Mouse (Mus musculus): ENCODE results near the gene Gfod1.

DNA sequence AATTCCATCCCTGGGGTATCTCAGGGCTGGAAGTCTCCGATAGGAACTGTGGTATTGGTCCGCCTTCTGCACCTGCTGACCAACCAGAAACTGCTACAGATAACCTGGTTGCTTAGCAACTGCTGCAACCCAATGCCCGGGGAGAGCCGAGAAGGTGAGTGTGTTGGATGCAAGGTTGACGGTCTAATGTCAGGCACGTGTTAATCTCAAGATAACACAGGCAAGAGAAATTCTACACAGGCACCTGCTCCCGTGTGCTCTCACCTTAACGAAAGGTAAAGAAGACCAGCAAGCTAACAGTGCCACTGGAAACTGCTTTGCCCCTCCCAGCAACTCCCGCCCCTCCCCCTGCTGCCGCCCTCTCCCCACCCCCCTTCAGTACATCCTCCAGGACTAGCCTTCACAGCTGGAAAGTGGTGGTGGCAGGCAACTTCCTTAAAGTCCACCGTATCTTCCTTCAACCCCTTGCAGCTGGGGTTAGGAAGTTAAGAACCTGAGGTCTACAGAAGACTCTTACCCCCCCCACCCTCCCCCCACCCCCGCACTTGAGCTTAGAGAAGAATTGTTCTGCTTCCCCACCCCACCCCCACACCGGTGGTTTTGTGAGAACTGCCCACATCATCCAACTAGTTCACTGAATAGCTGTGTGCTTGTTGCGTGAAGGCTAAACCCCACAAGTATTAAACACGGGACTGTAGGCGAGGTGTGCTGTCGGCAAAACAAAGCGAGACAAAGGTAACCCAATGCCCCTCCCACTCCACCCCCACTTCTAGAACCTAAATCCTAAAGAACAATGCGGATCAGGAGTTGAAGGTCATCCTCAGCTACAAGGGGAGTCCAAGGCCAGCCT is 88.6 kb downstream of the Gfod1 start:
- TF ChIP-seq POLR2A (IDR thresholded peaks at IDR 0.05; ENCODE audit: insufficient read length, low read depth): no peak
- no peak for TF ChIP-seq CEBPB (IDR thresholded peaks at IDR 0.05; ENCODE audit: insufficient read depth, poor library complexity, severe bottlenecking)
- no peak for TF ChIP-seq MYOG (IDR thresholded peaks at IDR 0.05; ENCODE audit: control insufficient read depth in 1 of 3, insufficient read depth in 1 of 3, insufficient read length in 2 of 3, low read depth in 2 of 3)
- no peak for TF ChIP-seq MAX (IDR thresholded peaks at IDR 0.05; ENCODE audit: low read depth)
- TF ChIP-seq USF1 (IDR thresholded peaks at IDR 0.05; ENCODE audit: low read depth): no peak
- TF ChIP-seq E2F4 (IDR thresholded peaks at IDR 0.05; ENCODE audit: insufficient read depth): no peak
- TF ChIP-seq TCF12 (IDR thresholded peaks at IDR 0.05; ENCODE audit: insufficient read depth, poor library complexity, severe bottlenecking): no peak
- TF ChIP-seq MYOD1 (IDR thresholded peaks at IDR 0.05; ENCODE audit: control insufficient read depth in 1 of 3, insufficient read length in 2 of 3, low read depth in 2 of 3): no peak
- no peak for TF ChIP-seq SRF (IDR thresholded peaks at IDR 0.05; ENCODE audit: control insufficient read depth, insufficient read length, low read depth)
- no peak for TF ChIP-seq POLR2AphosphoS2 (IDR thresholded peaks at IDR 0.05; ENCODE audit: insufficient read length, low read depth)

Measured in myocyte (in vitro differentiated cells).